Comparison of ENCODE assay signal across 13 mouse cellular contexts in the genomic region with DNA sequence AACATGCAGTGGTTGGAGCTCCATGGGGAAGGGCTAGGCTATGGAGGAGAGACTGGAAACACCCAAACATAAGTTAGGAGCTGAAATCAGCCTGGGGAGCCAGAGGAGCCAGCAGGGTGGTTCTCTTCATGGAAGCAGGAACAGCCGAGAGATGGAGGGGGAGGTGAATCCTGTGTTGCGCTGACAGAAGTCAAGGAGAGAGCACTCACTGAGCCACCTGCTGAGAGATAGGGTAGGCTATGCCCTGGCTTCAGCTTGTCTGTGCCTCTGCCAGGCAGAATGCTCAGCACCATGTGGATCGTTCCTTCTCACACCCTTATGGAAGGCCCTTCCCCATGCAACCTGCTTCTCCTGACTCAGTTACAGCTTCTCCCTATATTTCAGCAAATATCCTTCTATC. TPM values are rescaled to one million over a fixed set of nuclear protein-coding genes. Genes with fewer than 3 reads are reported as not detected.
"Had no signal": no experiment of that assay in that cellular context is flagged by ENCODE, and none has a peak within 500 bp of the region (broad histone marks: within the 10 kb centered on the region; RNA-seq: fewer than 3 reads in every experiment).

No protein-coding gene starts in this region.

- H3K4me3 ChIP-seq: kidney, embryonic 15.5 days; limb, embryonic 13.5 days; neural tube, embryonic 13.5 days had no signal

- H3K27ac ChIP-seq: kidney, embryonic 15.5 days; limb, embryonic 13.5 days; liver, embryonic 14.5 days; neural tube, embryonic 13.5 days had no signal

- DNase-seq: kidney, postnatal 14 days; layer of hippocampus, postnatal 36 days; left cerebral cortex, postnatal 4 days; lung, adult 18-20 months; right cerebral cortex, postnatal 4 days; spleen, adult 18-20 months; thymus, postnatal 36 days had no signal

- H3K9ac ChIP-seq: kidney, embryonic 15.5 days; limb, embryonic 13.5 days; liver, embryonic 14.5 days; neural tube, embryonic 13.5 days had no signal

- H3K9me3 ChIP-seq: kidney, embryonic 15.5 days; limb, embryonic 13.5 days; neural tube, embryonic 13.5 days had no signal

- H3K4me2 ChIP-seq: kidney, embryonic 15.5 days; limb, embryonic 13.5 days; neural tube, embryonic 13.5 days had no signal

- H3K36me3 ChIP-seq: kidney, embryonic 15.5 days; limb, embryonic 13.5 days; neural tube, embryonic 13.5 days had no signal

- H3K27me3 ChIP-seq: kidney, embryonic 15.5 days; limb, embryonic 13.5 days; neural tube, embryonic 13.5 days had no signal

RNA-seq across cellular contexts. Expression of gene Camk1g, which starts 36.3 kb away (rescaled TPM):
- total RNA-seq: liver, adult 2 months; megakaryocyte-erythroid progenitor cell, adult 5-6 weeks had no signal
- polyA plus RNA-seq: liver, adult 2 months had no signal
